Mouse (Mus musculus) stomach, embryonic 16.5 days (tissue): ENCODE results near the gene Slc44a4. TPM values are rescaled to one million over a fixed set of nuclear protein-coding genes. Genes with fewer than 3 reads are reported as not detected.

Source experiments
- ATAC-seq: fragments of 200-750 bp; cut with Nextera tagmentation; 2 replicates; pipeline ENCODE4 v1.8.0; 2017; ENCODE audit warnings: moderate number of reproducible peaks, moderate TSS enrichment; ENCODE audit not compliant: insufficient read depth, low FRiP score
- H3K27ac ChIP-seq: fragments of 300-500 bp; sonication (generic); 2 replicates; pipeline ENCODE4 v1.5.1; 2014; ENCODE audit warnings: low read length
- H3K27me3 ChIP-seq: fragments of 300-500 bp; sonication (generic); 2 replicates; pipeline ENCODE4 v1.6.1; 2014; ENCODE audit warnings: low read length, control low read depth, mixed read lengths; ENCODE audit not compliant: control insufficient read depth, insufficient read depth
- H3K36me3 ChIP-seq: fragments of 300-500 bp; sonication (generic); 2 replicates; pipeline ENCODE4 v1.6.1; 2014; ENCODE audit warnings: low read length; ENCODE audit not compliant: control insufficient read depth, insufficient read depth
- H3K4me1 ChIP-seq: fragments of 300-500 bp; sonication (generic); 2 replicates; pipeline ENCODE4 v1.6.1; 2014; ENCODE audit warnings: low read length, control low read depth, mixed read lengths; ENCODE audit not compliant: control insufficient read depth, insufficient read depth
- H3K4me2 ChIP-seq: fragments of 300-500 bp; sonication (generic); 2 replicates; pipeline ENCODE4 v1.6.1; 2014; ENCODE audit warnings: low read depth, low read length, mixed read lengths
- H3K4me3 ChIP-seq: fragments of 300-500 bp; sonication (generic); replicated peaks from 2 replicates; pipeline ENCODE4 v1.5.1; 2014; ENCODE audit warnings: mild to moderate bottlenecking, low read length
- H3K9ac ChIP-seq: fragments of 300-500 bp; sonication (generic); 2 replicates; pipeline ENCODE4 v1.6.1; 2014; ENCODE audit warnings: low read length
- H3K9me3 ChIP-seq: fragments of 300-500 bp; sonication (generic); replicated peaks from 2 replicates; pipeline ENCODE4 v1.6.1; 2016; ENCODE audit warnings: low read length, control low read depth; ENCODE audit not compliant: control insufficient read depth
- WGBS: fragments of 180-500 bp; shearing (Covaris S2); extraction: QIAGEN DNeasy Blood & Tissue Kit; methylation state at CpG from one replicate; pipeline ENCODE4 v1.1.7; 2014; 5-methylcytosine and 5-hydroxymethylcytosine counted together
- polyA plus RNA-seq: library from polyadenylated mRNA; unstranded; fragments of >200 nt; fragmentation: Nextera tagmentation; extraction: Ambion mirVana; gene quantifications from 2 replicates; pipeline ENCODE4 v1.2.1, GENCODE M21; 2015

The Slc44a4 gene
- polyA plus RNA-seq, 1 experiment from 2014 or later = 19.3 TPM

GRCm38 (mm10) chr17:34931735-34932098 lies 17.5 kb downstream of the Slc44a4 start:
- no peaks in the 10 kb centered on the region for H3K36me3 ChIP-seq
- H3K4me3 ChIP-seq = peak overlapping the region; percentile 83
- H3K27me3 ChIP-seq = no peaks in the 10 kb centered on the region
- WGBS = 9% methylated on average over 14 of the region's 14 CpGs
- no peaks in the 10 kb centered on the region for H3K9me3 ChIP-seq
- H3K27ac ChIP-seq = peak overlapping the region; percentile 49; the same call in 1 of the 2 replicates
- H3K4me2 ChIP-seq = peak overlapping the region; percentile 99
- H3K4me1 ChIP-seq = peaks cover 7% of the 10 kb centered on the region
- peak overlapping the region; percentile 85 for H3K9ac ChIP-seq
- peak; percentile 6; the same call in 1 of the 2 replicates for ATAC-seq

DNA sequence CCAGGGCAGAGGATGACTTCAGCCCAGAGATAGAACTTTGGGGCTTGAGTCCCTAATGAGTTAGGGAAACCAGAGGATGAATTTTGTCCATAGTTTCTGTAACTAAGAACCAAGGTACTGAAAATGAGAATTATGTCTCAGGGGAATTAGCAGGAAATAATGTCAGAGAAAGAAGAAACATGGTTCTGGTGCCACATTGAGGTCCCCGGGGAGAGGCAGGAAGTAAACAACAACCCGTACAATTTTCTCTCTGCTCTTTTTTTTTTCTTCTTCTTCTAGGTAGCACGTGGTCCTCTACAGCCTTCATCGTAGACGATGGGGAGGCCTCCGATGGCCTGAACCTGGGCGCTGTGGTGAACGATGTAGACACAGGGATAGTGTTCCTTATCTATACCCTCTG lies 18.0 kb downstream of the Slc44a4 start:
- Histone ChIP-seq H3K36me3 (no peaks in the 10 kb centered on the region), H3K9me3 (no peaks in the 10 kb centered on the region), H3K27me3 (no peaks in the 10 kb centered on the region), H3K4me3 (peak overlapping the region; percentile 83), H3K27ac (no peak overlapping the region), H3K4me1 (peaks cover 7% of the 10 kb centered on the region), H3K4me2 (peak overlapping the region; percentile 99), H3K9ac (peak overlapping the region; percentile 85)
- no peak for ATAC-seq
- 64% methylated on average over 8 of the region's 8 CpGs for WGBS

DNA sequence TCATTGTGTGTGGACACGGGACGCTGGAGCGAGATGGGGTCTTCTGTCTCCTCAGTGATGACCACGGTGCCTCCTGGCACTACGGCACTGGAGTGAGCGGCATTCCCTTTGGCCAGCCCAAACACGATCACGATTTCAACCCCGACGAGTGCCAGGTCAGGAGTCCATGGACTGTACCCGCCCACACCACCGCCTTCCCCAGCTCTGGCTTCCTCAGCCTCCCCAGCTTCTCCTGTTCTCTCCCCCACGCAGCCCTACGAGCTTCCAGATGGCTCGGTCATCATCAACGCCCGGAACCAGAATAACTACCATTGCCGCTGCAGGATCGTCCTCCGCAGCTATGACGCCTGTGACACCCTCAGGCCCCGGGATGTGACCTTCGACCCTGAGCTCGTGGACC lies 19.8 kb downstream of the Slc44a4 start:
- no peak overlapping the region for H3K27ac ChIP-seq
- H3K4me1 ChIP-seq = peaks cover 7% of the 10 kb centered on the region
- H3K9me3 ChIP-seq = no peaks in the 10 kb centered on the region
- H3K4me2 ChIP-seq = 0 out of 2 replicates have a peak overlapping the region, but pooled peaks have one; percentile 3
- no peaks in the 10 kb centered on the region for H3K27me3 ChIP-seq
- 73% methylated on average over 24 of the region's 24 CpGs for WGBS
- ATAC-seq = no peak
- H3K9ac ChIP-seq = no peak overlapping the region
- no peak overlapping the region for H3K4me3 ChIP-seq
- no peaks in the 10 kb centered on the region for H3K36me3 ChIP-seq

DNA sequence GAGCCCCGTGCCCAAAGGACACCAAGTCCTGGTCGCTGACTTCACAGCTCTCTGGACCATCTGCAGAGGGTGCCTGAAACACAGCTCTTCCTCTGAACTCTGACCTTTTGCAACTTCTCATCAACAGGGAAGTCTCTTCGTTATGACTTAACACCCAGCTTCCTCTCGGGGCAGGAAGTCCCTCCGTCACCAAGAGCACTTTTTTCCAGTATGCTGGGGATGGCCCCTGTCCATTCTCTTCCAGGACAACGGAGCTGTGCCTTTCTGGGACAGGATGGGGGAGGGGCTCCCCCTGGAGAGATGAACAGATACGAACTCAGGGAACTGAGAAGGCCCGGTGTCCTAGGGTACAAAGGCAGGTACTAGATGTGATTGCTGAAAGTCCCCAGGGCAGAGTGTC lies 20.6 kb downstream of the Slc44a4 start:
- no peaks in the 10 kb centered on the region for H3K36me3 ChIP-seq
- peaks cover 7% of the 10 kb centered on the region for H3K4me1 ChIP-seq
- 46% methylated on average over 8 of the region's 8 CpGs for WGBS
- no peaks in the 10 kb centered on the region for H3K9me3 ChIP-seq
- H3K27ac ChIP-seq = no peak overlapping the region
- H3K27me3 ChIP-seq = no peaks in the 10 kb centered on the region
- no peak for ATAC-seq
- H3K4me2 ChIP-seq = no peak overlapping the region
- no peak overlapping the region for H3K4me3 ChIP-seq
- 0 out of 2 replicates have a peak overlapping the region, but pooled peaks have one; percentile 19 for H3K9ac ChIP-seq

DNA sequence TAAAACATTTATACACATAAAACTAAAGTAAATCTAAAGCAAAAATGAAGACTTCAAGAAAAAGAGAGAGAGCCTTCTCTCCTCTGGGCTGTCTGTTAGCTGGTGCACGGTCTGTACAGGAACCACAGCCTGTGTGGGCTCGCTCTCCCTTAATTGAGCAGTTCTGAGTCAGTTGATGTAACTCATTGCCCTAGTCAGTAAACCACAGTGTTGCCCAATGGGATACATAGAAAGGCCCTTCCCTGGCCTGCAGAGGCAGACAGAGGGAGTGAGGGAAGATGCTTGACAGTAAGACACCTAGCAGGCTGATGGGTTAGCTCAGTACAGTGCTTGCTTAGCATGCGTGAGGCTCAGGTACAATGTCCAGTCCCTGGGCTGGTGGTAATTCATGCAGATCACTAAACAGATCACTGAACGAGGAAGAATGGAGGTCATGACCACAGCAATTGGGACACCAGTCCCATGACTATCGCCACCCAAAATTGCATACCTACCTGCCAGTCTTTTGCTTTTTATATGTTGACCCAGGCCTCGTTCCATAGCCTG lies 23.8 kb downstream of the Slc44a4 start:
- H3K4me2 ChIP-seq = no peak overlapping the region
- no peak overlapping the region for H3K9ac ChIP-seq
- no peaks in the 10 kb centered on the region for H3K36me3 ChIP-seq
- 85% methylated on average over 6 of the region's 6 CpGs for WGBS
- no peaks in the 10 kb centered on the region for H3K4me1 ChIP-seq
- no peak for ATAC-seq
- H3K27ac ChIP-seq = no peak overlapping the region
- no peak overlapping the region for H3K4me3 ChIP-seq
- no peaks in the 10 kb centered on the region for H3K9me3 ChIP-seq
- no peaks in the 10 kb centered on the region for H3K27me3 ChIP-seq

DNA sequence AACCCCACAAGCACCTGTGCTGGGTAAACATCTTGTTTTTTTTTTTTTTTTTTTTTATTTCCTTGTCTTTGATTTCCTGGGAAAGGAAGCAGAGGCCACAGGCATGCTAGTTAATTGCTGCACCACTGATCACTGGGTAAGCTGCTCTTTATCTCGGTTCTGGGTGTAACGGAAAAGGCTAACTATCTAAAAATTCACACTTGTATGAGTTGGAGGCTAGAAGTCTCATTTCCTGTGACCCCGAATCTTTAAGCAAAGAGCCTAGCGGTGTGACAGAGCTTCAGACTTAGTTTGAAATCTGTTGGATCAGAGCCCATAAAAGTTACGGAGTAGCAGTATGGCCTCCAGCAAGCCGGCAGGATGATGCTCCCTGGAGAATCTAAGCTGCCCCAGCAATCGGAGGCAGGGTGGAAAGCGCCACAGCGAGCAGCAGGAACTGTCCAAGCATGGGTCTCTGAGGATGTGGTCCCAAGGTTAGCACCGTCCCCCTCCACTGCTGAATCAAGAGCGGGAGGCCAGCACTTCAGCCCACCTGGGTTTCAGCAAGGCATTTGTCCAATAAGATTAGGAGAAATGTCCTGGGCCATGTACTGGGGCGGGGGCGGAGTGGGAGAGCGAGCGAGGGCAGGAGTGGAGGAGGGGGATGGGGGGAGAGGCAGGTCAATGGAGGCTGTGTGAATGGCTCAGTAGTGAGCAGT lies 27.2 kb downstream of the Slc44a4 start:
- Histone ChIP-seq H3K27me3 (no peaks in the 10 kb centered on the region), H3K27ac (peak overlapping the region; percentile 19; the same call in 1 of the 2 replicates), H3K4me2 (peak overlapping the region; percentile 50), H3K4me1 (no peaks in the 10 kb centered on the region), H3K9me3 (no peaks in the 10 kb centered on the region), H3K4me3 (peak overlapping the region; percentile 26), H3K36me3 (no peaks in the 10 kb centered on the region), H3K9ac (peak overlapping the region; percentile 63)
- WGBS = 10% methylated on average over 15 of the region's 15 CpGs
- ATAC-seq = no peak

DNA sequence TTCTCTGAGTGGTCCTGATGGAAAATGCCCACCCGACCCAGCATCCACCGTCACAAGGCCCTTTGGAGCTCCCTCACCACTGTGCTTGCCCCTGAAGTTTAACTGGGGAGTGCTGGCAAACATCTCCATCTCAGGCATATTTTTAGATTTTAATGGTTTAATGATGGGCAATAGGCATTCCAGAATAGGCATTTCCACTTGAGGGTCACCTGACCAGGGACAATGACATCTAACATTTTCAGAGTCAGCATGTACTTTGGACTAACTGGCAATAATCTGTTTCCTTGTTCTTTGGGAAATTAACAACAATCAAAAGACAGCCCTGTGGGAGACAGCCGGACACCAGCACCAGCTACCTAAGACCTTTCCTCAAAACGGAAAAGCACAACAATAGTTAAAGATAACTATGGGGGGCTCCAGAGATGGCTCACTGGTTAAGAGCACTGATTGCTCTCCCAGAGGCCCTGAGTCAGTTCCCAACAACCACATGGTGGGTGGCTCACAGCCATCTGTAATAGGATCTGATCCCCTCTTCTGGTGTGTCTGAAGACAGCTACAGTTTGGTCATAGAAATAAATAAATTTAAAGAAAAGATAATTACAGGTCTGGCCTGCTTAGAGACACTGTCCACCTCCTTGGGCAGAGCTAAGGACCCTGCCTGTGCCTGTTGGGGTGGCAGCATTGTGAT lies 29.0 kb downstream of the Slc44a4 start:
- H3K9me3 ChIP-seq = no peaks in the 10 kb centered on the region
- H3K4me3 ChIP-seq = no peak overlapping the region
- no peaks in the 10 kb centered on the region for H3K36me3 ChIP-seq
- no peak overlapping the region for H3K27ac ChIP-seq
- H3K4me1 ChIP-seq = no peaks in the 10 kb centered on the region
- no peaks in the 10 kb centered on the region for H3K27me3 ChIP-seq
- no peak overlapping the region for H3K9ac ChIP-seq
- ATAC-seq = no peak
- H3K4me2 ChIP-seq = no peak overlapping the region
- 81% methylated on average over 4 of the region's 4 CpGs for WGBS

GRCm38 (mm10) chr17:34944362-34944761 lies 30.1 kb downstream of the Slc44a4 start:
- Histone ChIP-seq H3K4me1 (no peaks in the 10 kb centered on the region), H3K4me2 (no peak overlapping the region), H3K27ac (no peak overlapping the region), H3K36me3 (no peaks in the 10 kb centered on the region), H3K27me3 (no peaks in the 10 kb centered on the region), H3K9ac (no peak overlapping the region), H3K4me3 (no peak overlapping the region), H3K9me3 (no peaks in the 10 kb centered on the region)
- ATAC-seq = no peak

DNA sequence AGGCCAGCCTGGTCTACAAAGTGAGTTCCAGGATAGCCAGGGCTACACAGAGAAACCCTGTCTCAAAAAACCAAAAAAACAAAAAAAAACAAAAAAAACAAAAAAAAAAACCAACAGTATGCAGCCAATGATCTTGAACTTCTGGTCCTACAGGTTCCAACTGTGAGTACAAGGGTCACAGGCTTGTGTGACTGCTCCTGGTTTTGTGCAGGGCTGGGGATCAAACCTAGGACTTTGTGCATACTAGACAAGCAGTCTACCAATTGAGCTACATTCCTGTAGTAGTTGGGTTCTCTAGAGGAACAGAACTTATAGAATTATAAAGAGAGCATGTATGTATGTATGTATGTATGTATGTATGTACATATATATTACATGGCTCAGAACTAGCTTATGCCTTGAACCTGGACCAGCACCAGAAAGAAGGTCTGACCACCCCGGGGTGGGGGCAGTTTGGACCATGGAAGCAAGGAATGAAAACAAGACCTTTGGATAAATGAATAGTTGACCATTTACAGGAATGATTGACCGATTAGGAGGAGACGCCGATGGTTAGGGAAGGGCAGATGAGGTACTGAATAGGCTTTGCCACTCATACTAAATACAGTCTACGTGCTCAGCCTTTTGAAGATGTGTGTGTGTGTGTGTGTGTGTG lies 32.3 kb downstream of the Slc44a4 start:
- H3K4me1 ChIP-seq = peaks cover 4% of the 10 kb centered on the region; the same call in 1 of the 2 replicates
- no peak overlapping the region for H3K4me3 ChIP-seq
- no peaks in the 10 kb centered on the region for H3K27me3 ChIP-seq
- no peaks in the 10 kb centered on the region for H3K9me3 ChIP-seq
- WGBS = 92% methylated on average over 5 of the region's 5 CpGs
- H3K27ac ChIP-seq = no peak overlapping the region
- H3K9ac ChIP-seq = no peak overlapping the region
- peaks cover 10% of the 10 kb centered on the region; the same call in 1 of the 2 replicates for H3K36me3 ChIP-seq
- no peak for ATAC-seq
- H3K4me2 ChIP-seq = no peak overlapping the region
